Mouse (Mus musculus) heart, adult 9 months (tissue): ENCODE data around the gene Ppp1cc.
"Not testable (repeated sequence)": the region's sequence is repeated elsewhere in the genome, so short reads cannot be mapped to it uniquely, and the experiment has no call there.

Experiments
- DNase-seq, 2 experiments: peaks; one replicate each; pipeline ENCODE4 v3.0.0; 2022; ENCODE audit warnings: low spot score in 2 of 2

The Ppp1cc gene

GRCm38 (mm10) chr5:122165233-122165915 lies 7.3 kb downstream of the Ppp1cc start:
- DNase-seq: no peak

GRCm38 (mm10) chr5:122166636-122167161 lies 8.6 kb downstream of the Ppp1cc start:
- no peak for DNase-seq

- no peak for DNase-seq
These were observed 10.4 kb downstream of the Ppp1cc start for GRCm38 (mm10) chr5:122168344-122169069.

GRCm38 (mm10) chr5:122171058-122171457 lies 13.0 kb downstream of the Ppp1cc start:
- no peak for DNase-seq

GRCm38 (mm10) chr5:122175402-122175801 lies 17.3 kb downstream of the Ppp1cc start:
- DNase-seq: no peak

GRCm38 (mm10) chr5:122175961-122176360 lies 17.9 kb downstream of the Ppp1cc start:
- DNase-seq: no peak

- DNase-seq: peak in 1 of 2 experiments; percentile 61
These were observed 18.3 kb downstream of the Ppp1cc start for GRCm38 (mm10) chr5:122176398-122176797.

- no peak for DNase-seq
These were observed 21.6 kb downstream of the Ppp1cc start for GRCm38 (mm10) chr5:122179665-122180064.

GRCm38 (mm10) chr5:122184283-122184806 lies 26.3 kb downstream of the Ppp1cc start:
- no peak for DNase-seq

- DNase-seq: not testable (repeated sequence)
These were observed 26.8 kb downstream of the Ppp1cc start for GRCm38 (mm10) chr5:122184858-122185257.

- DNase-seq: no peak
These were observed 31.0 kb downstream of the Ppp1cc start for GRCm38 (mm10) chr5:122189115-122189514.

- no peak for DNase-seq
These were observed 32.4 kb downstream of the Ppp1cc start for GRCm38 (mm10) chr5:122190465-122190864.

GRCm38 (mm10) chr5:122191269-122192063 lies 33.4 kb downstream of the Ppp1cc start:
- DNase-seq: no peak

GRCm38 (mm10) chr5:122192347-122192746 lies 34.3 kb downstream of the Ppp1cc start:
- no peak for DNase-seq

GRCm38 (mm10) chr5:122200872-122201271 lies 42.8 kb downstream of the Ppp1cc start:
- no peak for DNase-seq

GRCm38 (mm10) chr5:122201904-122202303 lies 43.8 kb downstream of the Ppp1cc start:
- no peak for DNase-seq

GRCm38 (mm10) chr5:122204180-122204579 lies 46.1 kb downstream of the Ppp1cc start:
- DNase-seq: no peak

- DNase-seq: no peak
These were observed 48.4 kb downstream of the Ppp1cc start, which contains the start of gene Hvcn1 for GRCm38 (mm10) chr5:122206475-122206874. Hvcn1 (plus strand) TSS chr5:122206804.

GRCm38 (mm10) chr5:122208909-122209308 lies 50.8 kb downstream of the Ppp1cc start:
- DNase-seq: no peak

- DNase-seq: peak; percentile 58 to 64
These were observed 51.7 kb downstream of the Ppp1cc start for GRCm38 (mm10) chr5:122209591-122210368.

GRCm38 (mm10) chr5:122210890-122211289 lies 52.8 kb downstream of the Ppp1cc start:
- no peak for DNase-seq
